Mouse (Mus musculus) brain, embryonic 14.5 days (tissue): ENCODE measurements at regions not wholly inside any gene's neighbourhood (a gene's known extent, or its start where the extent isn't known, plus 50 kb on each side); places are given as distances from the start of the nearest gene placed in this dataset.

Experiments used
- CTCF ChIP-seq: fragments of 200-500 bp; IDR thresholded peaks from 2 replicates; pipeline ENCODE4 v1.5.1; 2012; ENCODE audit warnings: inconsistent platforms, mild to moderate bottlenecking, moderate library complexity, borderline replicate concordance; ENCODE audit not compliant: insufficient read depth, insufficient read length; ENCODE audit errors: extremely low read depth
- POLR2A ChIP-seq: fragments of 200-500 bp; IDR thresholded peaks from 2 replicates; pipeline ENCODE4 v1.6.1; 2012; ENCODE audit warnings: mild to moderate bottlenecking, inconsistent platforms, borderline replicate concordance; ENCODE audit not compliant: poor library complexity, insufficient read depth, insufficient read length, severe bottlenecking; ENCODE audit errors: extremely low read depth

DNA sequence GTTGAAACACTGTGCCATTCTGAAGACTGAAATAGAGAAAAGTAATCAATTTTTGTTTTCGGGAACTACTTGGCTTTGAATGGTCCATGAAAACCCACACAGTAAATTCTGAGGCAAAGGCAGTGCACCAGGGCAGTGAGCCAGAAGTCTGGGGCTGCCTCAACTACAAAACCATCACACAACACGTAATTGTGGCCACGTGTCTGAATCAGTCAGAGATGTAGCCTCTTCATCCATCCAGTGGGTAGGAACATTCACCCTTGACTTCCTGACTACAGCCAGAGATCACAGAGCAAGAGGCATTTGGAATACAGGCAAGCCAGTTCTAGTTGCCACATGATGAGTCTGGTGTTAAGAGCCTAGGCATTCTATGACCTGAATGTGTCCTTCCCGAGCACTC, 432.3 kb downstream of the Gsdmc2 start:
- no peak for TF ChIP-seq CTCF
- TF ChIP-seq POLR2A, result no peak
